Mouse (Mus musculus) testis, postnatal 10 days (tissue): Measurements from ENCODE around the gene Cyp2f2.
A peak's percentile ranks its signal among the peaks of the same experiment; 100 is the strongest.

ENCODE experiments used
- DNase-seq: peaks from one replicate; pipeline ENCODE4 v3.0.0; 2021; ENCODE audit warnings: low spot score

The Cyp2f2 gene

DNA sequence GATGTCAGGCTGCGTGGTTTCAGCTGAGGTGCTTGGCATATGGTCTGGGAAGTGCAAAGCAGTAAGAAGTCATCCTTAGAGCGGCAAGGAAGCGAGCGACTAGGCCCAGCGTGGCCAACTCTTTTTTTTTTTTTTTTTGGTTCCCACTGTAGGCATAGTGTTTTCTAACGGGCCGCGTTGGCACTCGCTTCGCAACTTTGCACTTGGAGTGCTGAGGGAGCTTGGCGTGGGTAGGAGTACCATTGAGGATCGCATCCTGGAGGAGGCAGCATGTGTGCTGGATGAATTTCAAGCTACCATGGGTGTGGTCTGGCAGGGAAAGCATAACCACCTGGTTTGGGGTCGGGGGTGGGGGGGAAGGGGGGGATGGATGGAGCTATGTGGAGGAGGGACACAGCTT, 36.3 kb downstream of the Cyp2f2 start:
- DNase-seq: no peak

DNA sequence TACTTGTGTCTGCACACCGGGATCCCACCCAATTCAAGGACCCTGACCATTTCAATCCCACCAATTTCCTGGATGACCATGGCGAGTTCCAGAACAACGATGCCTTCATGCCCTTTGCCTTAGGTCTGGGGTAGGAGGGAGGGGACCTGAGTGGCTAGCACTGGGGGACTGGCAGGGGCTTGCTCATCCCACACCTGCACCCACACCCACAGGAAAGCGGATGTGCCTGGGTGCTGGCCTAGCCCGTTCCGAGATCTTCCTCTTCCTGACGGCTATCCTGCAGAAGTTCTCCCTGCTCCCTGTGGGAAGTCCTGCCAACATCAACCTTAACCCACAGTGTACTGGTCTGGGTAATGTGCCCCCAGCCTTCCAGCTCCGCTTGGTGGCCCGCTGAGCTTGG, 38.5 kb downstream of the Cyp2f2 start:
- DNase-seq: no peak

DNA sequence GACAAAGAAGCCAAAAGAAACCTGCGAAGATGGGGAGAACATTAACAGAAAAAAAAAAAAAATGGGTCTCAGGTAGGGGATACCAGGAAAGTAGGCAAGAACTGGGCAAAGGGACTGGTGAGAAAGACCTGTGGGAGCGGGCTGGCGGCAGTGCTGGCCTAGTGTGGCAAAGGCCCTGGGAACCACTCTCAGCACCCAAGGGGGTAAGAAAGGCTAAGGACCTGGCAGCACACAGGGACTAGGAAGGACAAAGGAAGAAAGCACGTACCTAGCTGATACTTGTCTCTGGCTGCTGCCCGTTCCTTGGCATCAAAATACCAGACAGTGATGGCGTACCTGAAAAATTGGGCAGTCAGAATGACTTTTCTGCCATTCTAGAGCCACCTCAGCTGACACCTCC, 39.5 kb downstream of the Cyp2f2 start:
- peak; percentile 40 for DNase-seq

DNA sequence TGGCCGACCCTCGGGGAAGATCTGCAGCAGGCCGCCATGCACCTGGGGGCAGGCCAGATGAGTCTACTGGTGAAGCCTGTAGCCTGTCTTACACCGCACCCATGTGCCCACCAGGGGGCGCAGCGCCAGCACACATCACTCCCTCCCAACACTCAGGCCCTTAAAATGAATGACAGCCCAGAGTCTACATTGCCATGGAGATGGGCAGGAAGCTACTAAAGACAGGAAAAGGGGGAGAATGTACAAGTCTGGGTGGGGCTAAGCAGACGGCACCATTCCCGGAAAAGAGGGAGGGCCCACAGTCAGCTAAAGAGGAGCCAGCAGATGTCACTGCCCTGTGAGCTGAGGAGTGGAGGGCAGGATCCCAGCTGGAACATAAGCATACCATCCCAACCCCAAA, 40.2 kb downstream of the Cyp2f2 start:
- DNase-seq: peak; percentile 92

DNA sequence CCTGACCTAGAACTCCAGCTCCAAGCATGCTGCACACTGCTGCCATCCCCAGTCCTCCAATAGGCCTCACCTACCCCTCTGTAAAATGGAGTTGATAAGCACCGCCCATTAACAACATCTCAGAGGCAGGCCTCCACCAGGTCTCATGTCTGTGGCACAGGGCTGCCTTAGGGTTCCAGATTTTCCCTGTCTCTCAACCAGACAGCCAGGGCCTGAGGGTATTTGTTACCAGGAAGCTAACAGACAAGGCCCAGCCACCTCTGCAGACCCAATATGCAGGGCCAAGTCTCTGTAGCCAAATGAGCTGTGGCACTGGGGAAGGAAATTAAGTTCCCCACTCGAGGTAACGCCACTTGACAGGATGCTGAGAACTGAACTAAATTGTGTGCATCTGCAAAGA, 41.2 kb downstream of the Cyp2f2 start:
- DNase-seq: peak; percentile 35

GRCm38 (mm10) chr7:27161744-27162143, 42.0 kb downstream of the Cyp2f2 start:
- DNase-seq: peak; percentile 38

DNA sequence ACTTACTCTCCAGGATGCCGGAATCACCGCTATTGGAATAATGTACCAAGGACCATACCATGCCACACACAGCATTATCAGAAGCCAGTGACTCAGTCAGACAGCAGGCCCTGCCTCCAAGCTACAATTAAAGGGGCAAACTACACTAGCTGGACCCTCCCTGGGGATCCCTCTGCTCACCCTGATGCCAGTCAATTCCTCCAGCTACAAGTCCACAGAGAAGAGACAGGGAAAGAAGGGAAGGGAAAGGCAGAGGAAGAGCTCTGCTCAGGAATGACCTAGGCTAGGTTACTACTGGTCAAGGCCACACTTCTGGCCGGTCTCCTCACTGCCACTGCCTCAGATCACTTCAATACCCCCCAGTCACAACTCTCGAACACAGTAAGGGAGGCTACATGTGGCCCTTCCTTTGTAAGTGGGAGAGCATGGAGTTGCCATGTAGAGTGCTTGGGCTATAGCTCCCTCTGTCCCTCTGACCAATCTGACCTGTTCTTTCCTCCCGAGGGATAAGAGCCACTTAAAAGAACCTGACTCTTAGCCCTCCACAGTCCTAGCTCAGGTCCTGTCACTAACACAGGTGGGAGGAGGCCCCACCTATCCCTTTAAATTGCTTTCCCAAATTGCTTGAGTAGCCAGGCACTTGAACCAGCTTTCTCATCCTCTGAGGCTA, 43.2 kb downstream of the Cyp2f2 start:
- peak; percentile 37 for DNase-seq

- DNase-seq: no peak
These were observed 43.7 kb downstream of the Cyp2f2 start for GRCm38 (mm10) chr7:27163450-27163805.

DNA sequence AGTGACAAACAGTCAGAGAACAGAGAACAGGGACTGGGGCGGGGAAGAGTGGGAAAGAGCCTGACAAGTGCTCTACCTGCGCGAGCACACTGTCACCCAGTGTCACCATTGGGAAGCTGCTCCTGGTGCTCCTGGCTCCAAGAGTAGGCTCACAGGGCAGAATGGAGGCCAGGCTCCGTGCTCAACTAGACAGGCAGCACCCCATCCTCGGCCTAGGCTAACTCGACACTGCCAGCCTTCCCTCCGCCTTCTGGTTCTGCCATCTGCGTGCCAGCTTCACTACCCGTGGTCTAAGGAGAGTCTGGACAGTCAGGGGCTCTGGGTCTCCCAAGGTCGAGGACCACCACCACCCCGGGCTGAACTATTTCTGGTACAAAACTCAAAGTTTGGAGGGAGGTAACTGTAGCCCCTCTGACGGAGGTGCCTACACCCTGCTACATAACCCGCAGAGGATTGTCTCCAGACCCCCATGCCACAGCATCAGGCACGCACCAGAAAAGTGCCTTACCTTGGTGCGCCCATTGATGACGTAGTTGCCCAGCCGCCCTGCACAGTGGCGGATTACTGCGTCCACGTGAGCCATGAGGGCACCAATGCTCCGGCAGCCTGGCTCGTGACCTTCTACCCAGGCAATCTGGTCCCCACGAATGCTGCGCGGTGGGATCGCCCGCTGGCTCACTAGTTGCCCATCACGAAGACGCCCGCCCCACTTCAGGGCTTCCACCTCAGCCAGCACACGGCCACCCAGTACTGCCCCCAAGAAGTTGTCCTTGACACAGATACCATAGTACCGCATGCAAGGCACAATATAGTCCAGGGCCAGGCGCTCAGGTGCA, 44.6 kb downstream of the Cyp2f2 start:
- DNase-seq: peak; percentile 64

- DNase-seq: peak; percentile 68
These were observed 45.4 kb downstream of the Cyp2f2 start for GRCm38 (mm10) chr7:27165007-27165655.

DNA sequence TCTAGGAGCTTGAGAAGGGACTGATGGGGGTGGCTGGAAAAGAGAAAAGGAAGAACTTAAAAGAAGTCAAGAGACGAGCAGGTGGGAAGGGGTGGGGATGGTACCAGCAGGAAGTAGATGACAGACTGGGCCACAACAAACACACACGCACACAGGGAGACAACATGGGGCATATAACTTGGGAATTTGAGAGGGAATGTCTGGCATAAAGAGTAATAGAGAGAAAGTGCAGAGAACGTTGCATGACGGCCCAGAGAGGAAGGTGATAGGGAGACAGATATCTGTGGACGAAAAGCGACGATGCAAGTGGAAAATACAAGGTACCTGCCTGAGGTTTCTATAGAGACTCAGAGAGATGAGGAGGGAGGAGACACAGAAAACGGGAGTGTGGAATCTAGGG, 46.0 kb downstream of the Cyp2f2 start:
- DNase-seq: no peak

DNA sequence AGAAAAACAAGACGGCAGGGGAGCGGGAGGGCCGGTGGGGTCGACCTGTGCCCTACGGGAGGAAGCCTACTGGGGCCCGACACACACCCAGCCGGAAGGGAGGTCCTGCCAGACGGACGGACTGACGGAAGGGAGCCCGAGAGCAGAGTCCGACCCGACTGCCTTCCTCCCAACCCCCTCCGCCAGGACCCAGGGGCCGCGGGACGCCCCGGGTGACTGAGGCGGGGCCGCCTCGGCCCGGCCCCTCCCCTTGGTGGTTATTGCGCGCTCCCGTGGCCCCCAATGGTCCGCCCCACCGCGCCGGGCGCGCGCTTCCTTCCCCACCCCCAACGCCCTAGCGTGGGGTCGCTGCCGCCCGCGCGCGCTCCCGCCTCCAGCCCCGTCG, 46.5 kb downstream of the Cyp2f2 start:
- peak; percentile 93 for DNase-seq

DNA sequence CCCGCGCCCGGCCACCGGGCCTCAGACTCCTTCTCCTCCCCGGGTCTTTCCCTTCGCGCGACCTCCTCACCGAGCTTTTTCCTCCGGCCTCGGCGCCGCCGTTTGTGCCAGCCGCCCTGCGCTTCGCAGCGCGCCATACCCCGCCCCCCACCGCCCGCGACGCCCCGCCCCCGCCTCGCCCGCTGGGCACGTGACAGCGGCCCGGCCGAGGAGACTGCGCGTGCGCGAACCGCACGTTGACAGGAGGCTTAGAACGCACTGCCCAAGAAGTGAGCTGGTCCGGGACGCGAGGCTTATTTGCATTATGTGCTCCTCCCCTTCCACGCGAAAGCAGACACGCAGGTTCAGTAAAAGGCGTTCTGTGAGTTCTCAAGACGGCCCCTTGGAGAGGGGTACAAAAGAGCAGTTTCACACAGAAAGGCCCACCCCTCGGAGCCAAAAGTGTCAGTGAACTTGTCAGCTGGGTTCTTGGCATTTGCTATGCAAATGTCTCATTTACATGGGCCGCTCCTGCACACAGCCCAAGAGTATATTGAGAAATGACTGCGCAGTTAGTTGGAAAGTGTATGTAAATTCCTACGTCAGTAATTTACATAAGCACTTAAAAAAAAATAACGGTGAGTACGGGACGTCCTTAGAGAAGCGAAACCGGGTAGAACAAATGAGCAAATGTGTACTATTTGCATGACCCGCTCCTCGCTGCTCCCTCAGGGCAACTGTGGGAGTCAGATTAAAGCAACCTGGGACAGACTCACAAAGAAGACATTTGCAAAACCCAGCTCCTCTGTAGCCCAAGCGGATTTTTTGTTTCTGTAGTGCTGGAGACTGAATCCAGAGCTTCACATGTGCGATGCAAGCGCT, 47.1 kb downstream of the Cyp2f2 start, which contains the start of gene Egln2:
Gene Egln2 (minus strand): TSS at position 189 of the 861 bp plus-strand sequence.
- peak; percentile 98 for DNase-seq

DNA sequence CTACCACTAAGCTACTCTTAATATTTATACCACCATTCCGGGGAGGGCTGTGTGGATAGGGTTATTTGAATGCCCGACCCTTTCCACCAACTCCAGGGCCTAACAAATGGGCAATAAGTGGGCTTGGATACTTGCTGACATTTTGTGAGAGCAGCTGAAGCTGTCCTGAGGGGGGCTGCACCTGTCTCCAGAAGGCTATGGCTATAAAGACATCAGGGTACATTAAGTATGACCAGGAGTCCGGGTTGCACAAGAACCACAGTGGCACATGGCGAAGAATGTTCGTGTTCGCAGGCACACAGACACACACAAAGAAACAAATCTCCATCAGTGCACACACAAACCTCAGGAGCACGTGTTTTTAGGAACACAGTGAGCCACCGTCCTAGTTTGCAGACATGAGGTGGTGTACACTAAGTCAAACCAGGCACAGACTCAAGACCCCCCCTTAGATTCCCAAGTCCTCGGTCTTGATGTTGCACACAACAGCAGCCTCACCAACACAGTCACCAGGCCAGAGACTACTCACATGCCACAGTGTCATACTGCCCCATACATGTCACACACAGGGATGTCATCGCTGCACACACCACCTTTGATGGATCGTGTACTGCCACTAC, 47.9 kb downstream of the Cyp2f2 start:
- no peak for DNase-seq

GRCm38 (mm10) chr7:27168371-27168770, 48.7 kb downstream of the Cyp2f2 start:
- no peak for DNase-seq

DNA sequence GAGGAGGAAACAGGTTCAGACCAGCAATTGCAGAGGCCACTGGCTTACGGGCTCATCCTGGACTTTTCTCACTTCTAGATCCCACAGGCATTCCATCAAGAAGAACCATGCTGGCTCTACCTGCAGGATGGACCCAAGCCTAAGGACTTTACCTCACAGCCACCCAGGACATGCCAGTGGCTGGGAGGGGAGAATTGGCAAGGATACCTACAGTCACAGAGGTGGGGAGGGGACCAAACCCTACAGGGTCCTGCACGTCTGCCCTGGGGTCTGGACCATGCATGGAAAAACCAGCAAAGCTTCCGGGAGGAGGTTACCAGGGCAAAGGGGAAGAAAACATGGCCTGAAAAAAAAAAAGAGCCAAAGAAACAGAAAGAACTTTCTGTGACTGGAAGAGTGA, 51.3 kb downstream of the Cyp2f2 start:
- DNase-seq: no peak

- DNase-seq: peak; percentile 74
These were observed 54.8 kb downstream of the Cyp2f2 start for GRCm38 (mm10) chr7:27174496-27174895.

DNA sequence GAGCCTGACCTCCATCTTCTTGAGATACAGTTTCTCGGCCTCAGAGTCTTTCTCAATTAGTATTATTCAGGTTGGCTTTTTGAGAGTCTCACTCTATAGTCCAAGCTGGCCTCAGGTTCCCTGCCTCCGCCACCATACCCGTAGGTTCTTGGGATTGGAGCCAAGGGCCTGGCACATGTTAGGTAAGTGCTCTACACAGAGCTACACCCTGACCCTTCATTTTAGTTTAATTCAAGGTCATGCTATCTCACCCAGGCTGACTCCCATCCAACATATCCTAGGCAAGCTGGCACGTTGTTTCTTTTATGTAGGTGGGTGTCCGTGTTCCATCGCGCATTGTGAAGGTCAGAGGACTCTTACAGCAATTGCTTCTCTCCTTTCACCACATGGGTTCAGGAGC, 55.2 kb downstream of the Cyp2f2 start:
- DNase-seq: peak; percentile 66

DNA sequence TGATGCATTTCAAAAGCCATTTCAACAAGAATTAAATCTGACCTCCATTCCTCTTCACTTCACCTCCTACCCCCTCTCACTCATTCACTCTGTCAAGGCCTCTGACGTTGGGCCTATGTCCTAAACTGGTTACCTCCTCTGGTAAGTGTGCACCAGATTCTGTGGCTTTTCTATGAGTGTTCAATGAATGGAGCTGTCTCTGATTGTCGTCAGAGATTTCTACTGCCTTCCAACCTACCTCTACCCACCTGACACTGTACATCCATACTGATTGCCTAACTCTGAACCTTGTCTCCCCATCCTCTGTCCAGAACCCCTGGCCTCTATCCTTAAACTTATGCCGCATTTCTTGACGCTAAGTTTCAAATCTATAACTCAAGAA, 58.2 kb downstream of the Cyp2f2 start:
- no peak for DNase-seq

- peak; percentile 98 for DNase-seq
These were observed 58.9 kb downstream of the Cyp2f2 start, which contains the start of gene Rab4b for GRCm38 (mm10) chr7:27178324-27179216. Rab4b (minus strand) TSS chr7:27178896.
